Mouse (Mus musculus): ENCODE data around the gene Tlx2. TPM values are rescaled to one million over a fixed set of nuclear protein-coding genes. Genes with fewer than 3 reads are reported as not detected.
A peak's percentile ranks its signal among the peaks of the same experiment; 100 is the strongest.

Gene Tlx2
- polyA plus RNA-seq, 1 experiment from 2014 or later, result not detected

GRCm38 (mm10) chr6:83049367-83049766 lies 20.7 kb downstream of the Tlx2 start:
- Histone ChIP-seq H3K9me3 (no peaks in the 10 kb centered on the region), H3K4me2 (no peak overlapping the region), H3K27me3 (no peaks in the 10 kb centered on the region), H3K27ac (no peak overlapping the region), H3K4me3 (no peak overlapping the region), H3K4me1 (peaks cover 15% of the 10 kb centered on the region), H3K36me3 (peaks cover 21% of the 10 kb centered on the region), H3K9ac (no peak overlapping the region)
- no peak for ATAC-seq (ENCODE audit: insufficient number of reproducible peaks, low FRiP score, low TSS enrichment, low read depth)
- 66% methylated on average over 10 of the region's 10 CpGs for WGBS

- ATAC-seq (ENCODE audit: insufficient number of reproducible peaks, low FRiP score, low TSS enrichment, low read depth), result no peak
- no peaks in the 10 kb centered on the region for H3K27me3 ChIP-seq
- H3K9ac ChIP-seq, result no peak overlapping the region
- H3K9me3 ChIP-seq, result no peaks in the 10 kb centered on the region
- H3K27ac ChIP-seq, result no peak overlapping the region
- WGBS, result 70% methylated on average over 9 of the region's 9 CpGs
- H3K4me2 ChIP-seq, result no peak overlapping the region
- peaks cover 5% of the 10 kb centered on the region; the same call in 1 of the 2 replicates for H3K36me3 ChIP-seq
- H3K4me3 ChIP-seq, result no peak overlapping the region
- no peaks in the 10 kb centered on the region for H3K4me1 ChIP-seq
These were observed 25.4 kb downstream of the Tlx2 start for GRCm38 (mm10) chr6:83044742-83045141.

GRCm38 (mm10) chr6:83043993-83044392 lies 26.1 kb downstream of the Tlx2 start:
- 0 out of 2 replicates have a peak, but pooled peaks cover 3% of the 10 kb centered on the region for H3K36me3 ChIP-seq
- no peak for ATAC-seq (ENCODE audit: insufficient number of reproducible peaks, low FRiP score, low TSS enrichment, low read depth)
- H3K4me1 ChIP-seq, result no peaks in the 10 kb centered on the region
- WGBS, result 91% methylated on average over 5 of the region's 5 CpGs
- H3K9me3 ChIP-seq, result no peaks in the 10 kb centered on the region
- H3K4me3 ChIP-seq, result no peak overlapping the region
- H3K9ac ChIP-seq, result no peak overlapping the region
- no peak overlapping the region for H3K4me2 ChIP-seq
- H3K27me3 ChIP-seq, result no peaks in the 10 kb centered on the region
- H3K27ac ChIP-seq, result no peak overlapping the region

- Histone ChIP-seq H3K36me3 (0 out of 2 replicates have a peak, but pooled peaks cover 3% of the 10 kb centered on the region), H3K4me1 (peaks cover 4% of the 10 kb centered on the region), H3K9me3 (no peaks in the 10 kb centered on the region), H3K27ac (no peak overlapping the region), H3K9ac (no peak overlapping the region), H3K4me3 (no peak overlapping the region), H3K4me2 (no peak overlapping the region), H3K27me3 (no peaks in the 10 kb centered on the region)
- 67% methylated on average over 6 of the region's 6 CpGs for WGBS
- no peak; the same call in 1 of the 2 replicates for ATAC-seq (ENCODE audit: insufficient number of reproducible peaks, low FRiP score, low TSS enrichment, low read depth)
These were observed 26.5 kb downstream of the Tlx2 start for GRCm38 (mm10) chr6:83043561-83043960.

- no peaks in the 10 kb centered on the region for H3K27me3 ChIP-seq
- H3K9me3 ChIP-seq, result no peaks in the 10 kb centered on the region
- H3K36me3 ChIP-seq, result 0 out of 2 replicates have a peak, but pooled peaks cover 3% of the 10 kb centered on the region
- H3K4me1 ChIP-seq, result peaks cover 17% of the 10 kb centered on the region
- no peak for ATAC-seq (ENCODE audit: insufficient number of reproducible peaks, low FRiP score, low TSS enrichment, low read depth)
- WGBS, result 75% methylated on average over 5 of the region's 5 CpGs
- H3K4me2 ChIP-seq, result no peak overlapping the region
- no peak overlapping the region for H3K9ac ChIP-seq
- no peak overlapping the region for H3K27ac ChIP-seq
- H3K4me3 ChIP-seq, result no peak overlapping the region
These were observed 29.5 kb downstream of the Tlx2 start for GRCm38 (mm10) chr6:83040601-83041000.

GRCm38 (mm10) chr6:83038496-83039012 lies 31.5 kb downstream of the Tlx2 start:
- Histone ChIP-seq H3K4me1 (peaks cover 31% of the 10 kb centered on the region), H3K4me3 (peak overlapping the region; percentile 29), H3K9ac (no peak overlapping the region), H3K4me2 (peak overlapping the region; percentile 54), H3K27ac (no peak overlapping the region), H3K36me3 (0 out of 2 replicates have a peak, but pooled peaks cover 3% of the 10 kb centered on the region), H3K27me3 (no peaks in the 10 kb centered on the region), H3K9me3 (no peaks in the 10 kb centered on the region)
- ATAC-seq (ENCODE audit: insufficient number of reproducible peaks, low FRiP score, low TSS enrichment, low read depth), result no peak
- WGBS, result 9% methylated on average over 24 of the region's 24 CpGs

- H3K9ac ChIP-seq, result no peak overlapping the region
- ATAC-seq (ENCODE audit: insufficient number of reproducible peaks, low FRiP score, low TSS enrichment, low read depth), result no peak
- no peaks in the 10 kb centered on the region for H3K27me3 ChIP-seq
- H3K4me2 ChIP-seq, result no peak overlapping the region
- no peaks in the 10 kb centered on the region for H3K9me3 ChIP-seq
- 79% methylated on average over 8 of the region's 8 CpGs for WGBS
- H3K36me3 ChIP-seq, result no peaks in the 10 kb centered on the region
- H3K4me3 ChIP-seq, result no peak overlapping the region
- no peak overlapping the region for H3K27ac ChIP-seq
- H3K4me1 ChIP-seq, result peaks cover 38% of the 10 kb centered on the region
These were observed 32.9 kb downstream of the Tlx2 start for GRCm38 (mm10) chr6:83037188-83037587.

GRCm38 (mm10) chr6:83034463-83035055 lies 35.5 kb downstream of the Tlx2 start:
- H3K4me2 ChIP-seq, result peak overlapping the region; percentile 80
- ATAC-seq (ENCODE audit: insufficient number of reproducible peaks, low FRiP score, low TSS enrichment, low read depth), result no peak
- 37% methylated on average over 5 of the region's 5 CpGs for WGBS
- no peaks in the 10 kb centered on the region for H3K9me3 ChIP-seq
- peak overlapping the region; percentile 81 for H3K27ac ChIP-seq
- peaks cover 58% of the 10 kb centered on the region for H3K4me1 ChIP-seq
- H3K9ac ChIP-seq, result peak overlapping the region; percentile 44
- H3K4me3 ChIP-seq, result peak overlapping the region; percentile 61
- H3K27me3 ChIP-seq, result peaks cover 8% of the 10 kb centered on the region
- H3K36me3 ChIP-seq, result 0 out of 2 replicates have a peak, but pooled peaks cover 4% of the 10 kb centered on the region

GRCm38 (mm10) chr6:83033249-83034185 lies 36.6 kb downstream of the Tlx2 start, which contains the start of the genes Dok1 and Loxl3:
TSS of gene Dok1 (minus strand) at chr6:83033471.
TSS of gene Loxl3 (plus strand) at chr6:83034173.
- Histone ChIP-seq H3K4me2 (peak within 1 kb of the TSS; percentile 80), H3K27me3 (peaks cover 8% of the 10 kb centered on the region), H3K9me3 (no peaks in the 10 kb centered on the region), H3K9ac (peak within 1 kb of the TSS; percentile 44), H3K27ac (peak within 1 kb of the TSS; percentile 93), H3K4me1 (peaks cover 62% of the 10 kb centered on the region), H3K4me3 (peak within 1 kb of the TSS; percentile 61), H3K36me3 (0 out of 2 replicates have a peak, but pooled peaks cover 4% of the 10 kb centered on the region)
- ATAC-seq (ENCODE audit: insufficient number of reproducible peaks, low FRiP score, low TSS enrichment, low read depth), result peak; percentile 88
- under 1% methylated on average over 51 of the region's 51 CpGs for whole genome bisulfite sequencing

- peak overlapping the region; percentile 44 for H3K9ac ChIP-seq
- H3K4me3 ChIP-seq, result peak overlapping the region; percentile 61
- H3K4me2 ChIP-seq, result peak overlapping the region; percentile 80
- ATAC-seq (ENCODE audit: insufficient number of reproducible peaks, low FRiP score, low TSS enrichment, low read depth), result no peak
- H3K27me3 ChIP-seq, result peaks cover 8% of the 10 kb centered on the region
- H3K4me1 ChIP-seq, result peaks cover 61% of the 10 kb centered on the region
- under 1% methylated on average over 31 of the region's 31 CpGs for WGBS
- H3K9me3 ChIP-seq, result no peaks in the 10 kb centered on the region
- 0 out of 2 replicates have a peak, but pooled peaks cover 4% of the 10 kb centered on the region for H3K36me3 ChIP-seq
- peak overlapping the region; percentile 93 for H3K27ac ChIP-seq
These were observed 37.3 kb downstream of the Tlx2 start for GRCm38 (mm10) chr6:83032769-83033191.

GRCm38 (mm10) chr6:83031921-83032590 lies 38.0 kb downstream of the Tlx2 start:
- ATAC-seq (ENCODE audit: insufficient number of reproducible peaks, low FRiP score, low TSS enrichment, low read depth), result no peak
- no peak overlapping the region for H3K27ac ChIP-seq
- 26% methylated on average over 18 of the region's 18 CpGs for WGBS

More at GRCm38 (mm10) chr6:83031921-83032590, 38.0 kb downstream of the Tlx2 start:
- Histone ChIP-seq H3K4me1 (peaks cover 64% of the 10 kb centered on the region), H3K36me3 (0 out of 2 replicates have a peak, but pooled peaks cover 4% of the 10 kb centered on the region), H3K9me3 (no peaks in the 10 kb centered on the region), H3K9ac (peak overlapping the region; percentile 44; the same call in 1 of the 2 replicates), H3K4me2 (peak overlapping the region; percentile 80), H3K4me3 (peak overlapping the region; percentile 61), H3K27me3 (peaks cover 8% of the 10 kb centered on the region)

All from limb, embryonic 15.5 days (tissue).